Mouse (Mus musculus): ENCODE results near the gene Slc52a3. TPM values are rescaled to one million over a fixed set of nuclear protein-coding genes. Genes with fewer than 3 reads are reported as not detected.

Slc52a3 gene
- under 1 TPM; 0.04 to 0.06 TPM for polyA plus RNA-seq (2012; fragmentation: generic; extraction: Trizol)

GRCm38 (mm10) chr2:151996229-151997189 is at the start of gene Slc52a3:
TSS of gene Slc52a3 (plus strand) at chr2:151996511.

GRCm38 (mm10) chr2:151979470-151980354 is 16.6 kb upstream of the Slc52a3 start, which contains the start of gene Fam110a:
TSS of gene Fam110a (minus strand) at chr2:151980219.

Other genes starting within 250 kb of the Slc52a3 start
- under 1 TPM in 1 of 2 experiments, not detected in 1; 0.02 TPM for gene Rspo4, start 153.6 kb upstream of the Slc52a3 start, polyA plus RNA-seq (2012; fragmentation: generic; extraction: Trizol)
- gene Angpt4, start 85.3 kb upstream of the Slc52a3 start, polyA plus RNA-seq (2012; fragmentation: generic; extraction: Trizol), result under 1 TPM; 0.02 to 0.45 TPM
- gene Fam110a, start 16.3 kb upstream of the Slc52a3 start, polyA plus RNA-seq (2012; fragmentation: generic; extraction: Trizol), result 10 to 100 TPM; 25.3 to 27.2 TPM
- gene Scrt2, start 85.0 kb downstream of the Slc52a3 start, polyA plus RNA-seq (2012; fragmentation: generic; extraction: Trizol), result not detected
- 10 to 100 TPM; 18.0 to 24.9 TPM for gene Srxn1, start 109.0 kb downstream of the Slc52a3 start, polyA plus RNA-seq (2012; fragmentation: generic; extraction: Trizol)
- gene Tcf15, start 147.1 kb downstream of the Slc52a3 start, polyA plus RNA-seq (2012; fragmentation: generic; extraction: Trizol), result not detected
- 10 to 100 TPM in 1 of 2 experiments, 1 to 10 TPM in 1; 3.3 to 25.6 TPM for gene Csnk2a1, start 230.3 kb downstream of the Slc52a3 start, polyA plus RNA-seq (2012; fragmentation: generic; extraction: Trizol)

Measured in C3H10T1/2 (cell line).